Mouse (Mus musculus) neural tube, embryonic 11.5 days (tissue): ENCODE results near the gene Abhd10. TPM values are rescaled to one million over a fixed set of nuclear protein-coding genes. Genes with fewer than 3 reads are reported as not detected.

Experiments
- ATAC-seq: fragments of 200-750 bp; cut with Nextera tagmentation; 2 replicates; pipeline ENCODE4 v1.8.0; 2017; ENCODE audit warnings: moderate number of reproducible peaks, mild to moderate bottlenecking, moderate TSS enrichment, moderate library complexity; ENCODE audit not compliant: insufficient read depth, low FRiP score, low TSS enrichment
- DNase-seq: peaks from one replicate; pipeline ENCODE4 v3.0.0-alpha.2; 2015; ENCODE audit warnings: low spot score
- H3K27ac ChIP-seq: fragments of 300-500 bp; sonication (generic); 2 replicates; pipeline ENCODE4 v1.5.1; 2014; ENCODE audit warnings: low read depth, mild to moderate bottlenecking, low read length
- H3K27me3 ChIP-seq: fragments of 300-500 bp; sonication (generic); 2 replicates; pipeline ENCODE4 v1.6.1; 2014; ENCODE audit warnings: mild to moderate bottlenecking, low read length, mixed read lengths; ENCODE audit not compliant: control insufficient read depth, insufficient read depth
- H3K36me3 ChIP-seq: fragments of 300-500 bp; sonication (generic); 2 replicates; pipeline ENCODE4 v1.6.1; 2014; ENCODE audit warnings: mild to moderate bottlenecking, low read length, moderate library complexity, mixed read lengths; ENCODE audit not compliant: control insufficient read depth, insufficient read depth
- H3K4me1 ChIP-seq: fragments of 300-500 bp; sonication (generic); 2 replicates; pipeline ENCODE4 v1.6.1; 2014; ENCODE audit warnings: low read length, mixed read lengths; ENCODE audit not compliant: control insufficient read depth, insufficient read depth
- H3K4me2 ChIP-seq: fragments of 300-500 bp; sonication (generic); 2 replicates; pipeline ENCODE4 v1.6.1; 2014; ENCODE audit warnings: low read depth, mild to moderate bottlenecking, moderate library complexity
- H3K4me3 ChIP-seq: fragments of 300-500 bp; sonication (generic); 2 replicates; pipeline ENCODE4 v1.5.1; 2014; ENCODE audit warnings: low read depth, low read length
- H3K9ac ChIP-seq: fragments of 300-500 bp; sonication (generic); 2 replicates; pipeline ENCODE4 v1.6.1; 2014; ENCODE audit warnings: mild to moderate bottlenecking, low read length
- H3K9me3 ChIP-seq: fragments of 300-500 bp; sonication (generic); 2 replicates; pipeline ENCODE4 v1.6.1; 2016; ENCODE audit warnings: low read length; ENCODE audit not compliant: control insufficient read depth
- WGBS: fragments of 180-500 bp; shearing (Covaris S2); extraction: QIAGEN DNeasy Blood & Tissue Kit; methylation state at CpG from one replicate; pipeline ENCODE4 v1.1.7; 2014; 5-methylcytosine and 5-hydroxymethylcytosine counted together
- polyA plus RNA-seq: library from polyadenylated mRNA; unstranded; fragments of >200 nt; fragmentation: Nextera tagmentation; extraction: Ambion mirVana; gene quantifications from 2 replicates; pipeline ENCODE4 v1.2.1, GENCODE M21; 2014

The Abhd10 gene
- polyA plus RNA-seq: 43.2 and 48.8 TPM in 2 replicates

- peak; percentile 97 for ATAC-seq
- under 1% methylated on average over 47 of the region's 51 CpGs for WGBS
- H3K27me3 ChIP-seq: no peaks in the 10 kb centered on the region
Measured at GRCm38 (mm10) chr16:45742615-45743476, at the start of gene Abhd10. Gene Abhd10, minus strand, starts transcription at chr16:45742955.

GRCm38 (mm10) chr16:45791286-45791685 lies 48.5 kb upstream of the Abhd10 start:
- DNase-seq (no peak), ATAC-seq (no peak)
- no peak overlapping the region for H3K9ac ChIP-seq
- H3K27me3 ChIP-seq: no peaks in the 10 kb centered on the region
- no peaks in the 10 kb centered on the region for H3K9me3 ChIP-seq
- no peak overlapping the region for H3K27ac ChIP-seq
- no peaks in the 10 kb centered on the region; the same call in 1 of the 2 replicates for H3K36me3 ChIP-seq
- no peak overlapping the region for H3K4me3 ChIP-seq
- 64% methylated on average over 5 of the region's 5 CpGs for WGBS
- H3K4me2 ChIP-seq: no peak overlapping the region
- H3K4me1 ChIP-seq: no peaks in the 10 kb centered on the region

More at GRCm38 (mm10) chr16:45742615-45743476, at the start of gene Abhd10:
- Histone ChIP-seq H3K4me2 (peak within 1 kb of the TSS; percentile 53), H3K4me1 (peaks cover 7% of the 10 kb centered on the region; the same call in 1 of the 2 replicates), H3K4me3 (peak within 1 kb of the TSS; percentile 78), H3K27ac (peak within 1 kb of the TSS; percentile 86), H3K9me3 (no peaks in the 10 kb centered on the region), H3K36me3 (no peaks in the 10 kb centered on the region; the same call in 1 of the 2 replicates), H3K9ac (peak within 1 kb of the TSS; percentile 97)
- peak; percentile 99 for DNase-seq

- Histone ChIP-seq H3K27ac (no peak overlapping the region), H3K4me1 (no peaks in the 10 kb centered on the region), H3K4me3 (no peak overlapping the region), H3K4me2 (no peak overlapping the region), H3K36me3 (no peaks in the 10 kb centered on the region), H3K9ac (no peak overlapping the region), H3K27me3 (no peaks in the 10 kb centered on the region), H3K9me3 (no peaks in the 10 kb centered on the region)
- DNase-seq (no peak), ATAC-seq (no peak)
- WGBS: 88% methylated on average over 2 of the region's 2 CpGs
Measured at GRCm38 (mm10) chr16:45789311-45789710, 46.6 kb upstream of the Abhd10 start.

- 92% methylated on average over 6 of the region's 6 CpGs for WGBS
Measured at GRCm38 (mm10) chr16:45787650-45788049, 44.9 kb upstream of the Abhd10 start.

GRCm38 (mm10) chr16:45786639-45787038 lies 43.9 kb upstream of the Abhd10 start:
- H3K4me3 ChIP-seq: no peak overlapping the region
- peak; percentile 13 for DNase-seq
- no peaks in the 10 kb centered on the region for H3K9me3 ChIP-seq
- H3K4me2 ChIP-seq: no peak overlapping the region
- H3K36me3 ChIP-seq: no peaks in the 10 kb centered on the region
- no peaks in the 10 kb centered on the region for H3K4me1 ChIP-seq
- no peak overlapping the region for H3K27ac ChIP-seq
- no peak for ATAC-seq
- no peaks in the 10 kb centered on the region for H3K27me3 ChIP-seq
- no peak overlapping the region for H3K9ac ChIP-seq
- WGBS: 38% methylated on average over 8 of the region's 8 CpGs

More at GRCm38 (mm10) chr16:45787650-45788049, 44.9 kb upstream of the Abhd10 start:
- Histone ChIP-seq H3K4me3 (no peak overlapping the region), H3K4me2 (no peak overlapping the region), H3K9me3 (no peaks in the 10 kb centered on the region), H3K36me3 (no peaks in the 10 kb centered on the region), H3K27ac (no peak overlapping the region), H3K4me1 (no peaks in the 10 kb centered on the region), H3K9ac (no peak overlapping the region), H3K27me3 (no peaks in the 10 kb centered on the region)
- ATAC-seq: no peak
- DNase-seq: no peak

GRCm38 (mm10) chr16:45780001-45780400 lies 37.2 kb upstream of the Abhd10 start:
- Histone ChIP-seq H3K9ac (no peak overlapping the region), H3K4me1 (no peaks in the 10 kb centered on the region), H3K4me3 (no peak overlapping the region), H3K36me3 (peaks cover 2% of the 10 kb centered on the region; the same call in 1 of the 2 replicates), H3K27ac (no peak overlapping the region), H3K9me3 (no peaks in the 10 kb centered on the region), H3K27me3 (no peaks in the 10 kb centered on the region), H3K4me2 (no peak overlapping the region)
- ATAC-seq (no peak), DNase-seq (no peak)
- WGBS: 78% methylated on average over 6 of the region's 6 CpGs

- no peak for ATAC-seq
- 91% methylated on average over 5 of the region's 5 CpGs for WGBS
- no peak for DNase-seq
- no peaks in the 10 kb centered on the region for H3K9me3 ChIP-seq
- H3K4me1 ChIP-seq: no peaks in the 10 kb centered on the region
- H3K27me3 ChIP-seq: no peaks in the 10 kb centered on the region
- no peak overlapping the region for H3K4me3 ChIP-seq
- H3K4me2 ChIP-seq: no peak overlapping the region
- 0 out of 2 replicates have a peak, but pooled peaks cover 2% of the 10 kb centered on the region for H3K36me3 ChIP-seq
- H3K27ac ChIP-seq: no peak overlapping the region
- H3K9ac ChIP-seq: no peak overlapping the region
Measured at GRCm38 (mm10) chr16:45774813-45775212, 32.1 kb upstream of the Abhd10 start.

GRCm38 (mm10) chr16:45770914-45771313 lies 28.2 kb upstream of the Abhd10 start:
- Histone ChIP-seq H3K9me3 (no peaks in the 10 kb centered on the region), H3K4me3 (no peak overlapping the region), H3K4me2 (no peak overlapping the region), H3K9ac (no peak overlapping the region), H3K4me1 (no peaks in the 10 kb centered on the region), H3K27me3 (no peaks in the 10 kb centered on the region), H3K27ac (no peak overlapping the region), H3K36me3 (0 out of 2 replicates have a peak, but pooled peaks cover 2% of the 10 kb centered on the region)
- WGBS: 92% methylated on average over 6 of the region's 6 CpGs
- no peak for ATAC-seq
- no peak for DNase-seq
